Mouse (Mus musculus): ENCODE measurements at regions not wholly inside any gene's neighbourhood (a gene's known extent, or its start where the extent isn't known, plus 50 kb on each side); places are given as distances from the start of the nearest gene placed in this dataset.
"Not testable (repeated sequence)": the region's sequence is repeated elsewhere in the genome, so short reads cannot be mapped to it uniquely, and the experiment has no call there.

- WGBS: 80% methylated on average over 7 of the region's 7 CpGs
- ATAC-seq (replicated peaks; ENCODE audit: low FRiP score): no peak
- Histone ChIP-seq H3K9me3 (replicated peaks) (0 out of 2 replicates have a peak, but pooled peaks cover 3% of the 10 kb centered on the region), H3K27me3 (no peaks in the 10 kb centered on the region), H3K4me2 (no peak overlapping the region), H3K27ac (no peak overlapping the region), H3K36me3 (no peaks in the 10 kb centered on the region), H3K9ac (no peak overlapping the region), H3K4me3 (replicated peaks) (no peak overlapping the region), H3K4me1 (peaks cover 6% of the 10 kb centered on the region)
Measured at GRCm38 (mm10) chr4:143055371-143055770, 157.4 kb downstream of the Prdm2 start.

GRCm38 (mm10) chr4:143053029-143053428 is 159.8 kb downstream of the Prdm2 start:
- no peak overlapping the region for H3K4me3 ChIP-seq (replicated peaks)
- no peaks in the 10 kb centered on the region for H3K27me3 ChIP-seq
- no peaks in the 10 kb centered on the region for H3K4me1 ChIP-seq
- no peak overlapping the region for H3K9ac ChIP-seq
- H3K27ac ChIP-seq: no peak overlapping the region
- no peaks in the 10 kb centered on the region for H3K36me3 ChIP-seq
- 0 out of 2 replicates have a peak, but pooled peaks cover 3% of the 10 kb centered on the region for H3K9me3 ChIP-seq (replicated peaks)
- H3K4me2 ChIP-seq: no peak overlapping the region
- no peak for ATAC-seq (replicated peaks; ENCODE audit: low FRiP score)
- WGBS: 85% methylated on average over 5 of the region's 5 CpGs

- Histone ChIP-seq H3K9ac (no peak overlapping the region), H3K27ac (no peak overlapping the region), H3K36me3 (no peaks in the 10 kb centered on the region), H3K27me3 (no peaks in the 10 kb centered on the region), H3K4me3 (replicated peaks) (no peak overlapping the region), H3K4me2 (no peak overlapping the region), H3K4me1 (no peaks in the 10 kb centered on the region), H3K9me3 (replicated peaks) (0 out of 2 replicates have a peak, but pooled peaks cover 3% of the 10 kb centered on the region)
- WGBS: 83% methylated on average over 1 of the region's 1 CpGs
- no peak for ATAC-seq (replicated peaks; ENCODE audit: low FRiP score)
Measured at GRCm38 (mm10) chr4:143051205-143051604, 161.6 kb downstream of the Prdm2 start.

DNA sequence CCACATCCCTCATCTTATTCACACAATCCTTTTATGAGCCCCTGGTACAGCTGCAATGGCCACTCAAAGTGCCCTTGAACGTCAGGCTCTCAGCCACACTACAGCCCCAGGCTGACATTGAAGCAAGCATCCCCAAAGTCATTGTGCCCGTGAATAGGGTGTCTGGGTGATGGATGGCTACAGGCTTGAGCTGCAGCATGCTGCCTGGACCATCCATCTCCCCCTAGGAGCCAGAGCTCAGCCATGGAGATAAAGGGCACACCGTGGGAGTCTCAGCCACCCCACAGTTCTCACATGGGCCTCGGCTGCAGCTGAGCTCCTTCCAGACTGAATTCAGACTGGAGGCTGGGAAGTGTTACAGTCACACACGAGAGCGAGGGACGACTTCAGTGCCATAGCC is 167.6 kb downstream of the Prdm2 start:
- H3K27me3 ChIP-seq: no peaks in the 10 kb centered on the region
- no peak for ATAC-seq (replicated peaks; ENCODE audit: low FRiP score)
- H3K9ac ChIP-seq: no peak overlapping the region
- 40% methylated on average over 7 of the region's 7 CpGs for whole genome bisulfite sequencing
- no peak overlapping the region for H3K4me3 ChIP-seq (replicated peaks)
- H3K4me1 ChIP-seq: no peaks in the 10 kb centered on the region
- H3K4me2 ChIP-seq: no peak overlapping the region
- no peaks in the 10 kb centered on the region for H3K36me3 ChIP-seq
- no peak overlapping the region for H3K27ac ChIP-seq
- H3K9me3 ChIP-seq (replicated peaks): no peaks in the 10 kb centered on the region

DNA sequence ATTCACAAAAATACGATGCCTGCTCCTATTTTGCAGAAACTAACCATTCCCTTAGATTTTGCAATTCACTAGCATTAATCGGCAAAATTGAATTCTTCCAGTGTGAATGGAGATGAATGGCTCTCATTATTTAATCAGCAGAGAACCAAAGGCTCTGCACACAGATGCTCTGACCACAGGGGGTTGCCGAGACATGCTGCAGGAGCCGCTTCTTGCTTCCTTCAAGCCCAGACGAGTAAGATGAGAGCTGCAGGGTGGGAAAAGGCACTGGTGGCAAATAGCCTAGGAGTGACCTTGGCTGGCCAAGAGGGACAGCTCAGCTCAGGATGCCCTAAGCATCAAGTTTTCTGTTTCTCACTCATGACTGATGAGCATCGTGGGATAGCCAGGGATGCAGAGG is 170.0 kb downstream of the Prdm2 start:
- Histone ChIP-seq H3K4me2 (no peak overlapping the region), H3K27me3 (peaks cover 3% of the 10 kb centered on the region; the same call in 1 of the 2 replicates), H3K4me1 (no peaks in the 10 kb centered on the region), H3K9me3 (replicated peaks) (no peaks in the 10 kb centered on the region), H3K36me3 (no peaks in the 10 kb centered on the region), H3K27ac (no peak overlapping the region), H3K4me3 (replicated peaks) (no peak overlapping the region), H3K9ac (no peak overlapping the region)
- no peak for ATAC-seq (replicated peaks; ENCODE audit: low FRiP score)
- WGBS: 57% methylated on average over 6 of the region's 6 CpGs

- Histone ChIP-seq H3K36me3 (no peaks in the 10 kb centered on the region), H3K27ac (no peak overlapping the region), H3K4me2 (no peak overlapping the region), H3K4me3 (replicated peaks) (no peak overlapping the region), H3K9me3 (replicated peaks) (no peaks in the 10 kb centered on the region), H3K9ac (no peak overlapping the region), H3K4me1 (no peaks in the 10 kb centered on the region), H3K27me3 (peaks cover 3% of the 10 kb centered on the region; the same call in 1 of the 2 replicates)
- 66% methylated on average over 9 of the region's 9 CpGs for WGBS
- no peak for ATAC-seq (replicated peaks; ENCODE audit: low FRiP score)
Measured at GRCm38 (mm10) chr4:143038626-143039025, 174.2 kb downstream of the Prdm2 start.

GRCm38 (mm10) chr4:143036704-143037103 is 176.1 kb downstream of the Prdm2 start:
- no peak for ATAC-seq (replicated peaks; ENCODE audit: low FRiP score)
- Histone ChIP-seq H3K4me2 (no peak overlapping the region), H3K9me3 (replicated peaks) (no peaks in the 10 kb centered on the region), H3K27ac (no peak overlapping the region), H3K4me3 (replicated peaks) (no peak overlapping the region), H3K36me3 (no peaks in the 10 kb centered on the region), H3K9ac (no peak overlapping the region), H3K4me1 (no peaks in the 10 kb centered on the region), H3K27me3 (peaks cover 3% of the 10 kb centered on the region; the same call in 1 of the 2 replicates)
- WGBS: 59% methylated on average over 4 of the region's 4 CpGs

- H3K36me3 ChIP-seq; H3K27ac ChIP-seq; H3K9ac ChIP-seq; H3K4me1 ChIP-seq; H3K4me2 ChIP-seq; H3K27me3 ChIP-seq; ATAC-seq (replicated peaks; ENCODE audit: low FRiP score); H3K4me3 ChIP-seq (replicated peaks); H3K9me3 ChIP-seq (replicated peaks): not testable (repeated sequence)
- WGBS: 75% methylated on average over 2 of the region's 2 CpGs
Measured at GRCm38 (mm10) chr4:143035089-143035488, 177.7 kb downstream of the Prdm2 start.

GRCm38 (mm10) chr4:143034324-143034723 is 178.5 kb downstream of the Prdm2 start:
- ATAC-seq (replicated peaks; ENCODE audit: low FRiP score); H3K27me3 ChIP-seq; H3K9me3 ChIP-seq (replicated peaks); H3K27ac ChIP-seq; H3K4me1 ChIP-seq; H3K9ac ChIP-seq; H3K4me2 ChIP-seq; H3K4me3 ChIP-seq (replicated peaks); H3K36me3 ChIP-seq: not testable (repeated sequence)
- WGBS: 87% methylated on average over 2 of the region's 2 CpGs

- H3K4me2 ChIP-seq; H3K4me3 ChIP-seq (replicated peaks); H3K9me3 ChIP-seq (replicated peaks); H3K9ac ChIP-seq; ATAC-seq (replicated peaks; ENCODE audit: low FRiP score); H3K4me1 ChIP-seq; H3K27ac ChIP-seq; H3K36me3 ChIP-seq; H3K27me3 ChIP-seq: not testable (repeated sequence)
- WGBS: 80% methylated on average over 4 of the region's 4 CpGs
Measured at GRCm38 (mm10) chr4:143029813-143030212, 183.0 kb downstream of the Prdm2 start.

GRCm38 (mm10) chr4:143027292-143027691 is 185.5 kb downstream of the Prdm2 start:
- Histone ChIP-seq H3K9me3 (replicated peaks) (no peaks in the 10 kb centered on the region; the same call in 1 of the 2 replicates), H3K27ac (no peak overlapping the region), H3K36me3 (no peaks in the 10 kb centered on the region), H3K9ac (no peak overlapping the region), H3K4me3 (replicated peaks) (no peak overlapping the region), H3K4me2 (no peak overlapping the region), H3K4me1 (no peaks in the 10 kb centered on the region), H3K27me3 (no peaks in the 10 kb centered on the region)
- peak; percentile 62; the same call in 1 of the 2 replicates for ATAC-seq (replicated peaks; ENCODE audit: low FRiP score)
- WGBS: 9% methylated on average over 5 of the region's 5 CpGs

DNA sequence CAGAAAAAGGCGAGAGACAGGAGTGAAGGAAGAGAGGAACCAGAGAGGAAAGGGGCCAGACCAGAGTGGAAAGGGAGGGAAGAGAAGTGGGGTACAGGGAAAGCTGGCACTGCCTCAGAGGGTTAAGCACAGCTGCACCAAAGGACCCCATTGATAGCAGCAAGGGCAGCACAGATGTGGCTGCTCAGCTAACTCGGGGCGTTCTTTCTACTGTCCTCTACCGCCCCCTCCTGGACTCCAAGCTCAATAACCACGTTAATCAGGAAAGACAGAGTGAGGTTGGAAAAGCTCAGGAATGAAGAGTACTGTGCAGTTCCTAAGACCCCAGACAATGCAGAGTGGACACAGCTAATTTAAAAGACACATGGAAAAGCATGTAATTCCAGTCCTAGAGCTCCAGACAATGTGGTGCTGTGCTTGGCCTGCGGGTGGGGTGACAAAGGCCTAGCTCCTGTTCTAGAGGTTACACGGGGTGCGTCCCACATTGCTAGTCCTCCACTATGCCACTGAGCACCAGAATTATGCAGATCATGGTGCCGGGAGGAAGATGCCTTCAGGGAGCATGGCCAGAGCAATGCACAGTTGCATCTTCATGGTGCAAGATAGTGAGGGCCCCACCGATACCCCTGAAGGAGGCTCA is 191.4 kb downstream of the Prdm2 start:
- H3K4me2 ChIP-seq: no peak overlapping the region
- H3K27me3 ChIP-seq: peaks cover 12% of the 10 kb centered on the region
- ATAC-seq (replicated peaks; ENCODE audit: low FRiP score): no peak; the same call in 1 of the 2 replicates
- no peak overlapping the region for H3K27ac ChIP-seq
- 0 out of 2 replicates have a peak, but pooled peaks cover 6% of the 10 kb centered on the region for H3K4me1 ChIP-seq
- no peaks in the 10 kb centered on the region for H3K9me3 ChIP-seq (replicated peaks)
- no peak overlapping the region for H3K4me3 ChIP-seq (replicated peaks)
- no peaks in the 10 kb centered on the region for H3K36me3 ChIP-seq
- 44% methylated on average over 10 of the region's 10 CpGs for WGBS
- no peak overlapping the region for H3K9ac ChIP-seq

DNA sequence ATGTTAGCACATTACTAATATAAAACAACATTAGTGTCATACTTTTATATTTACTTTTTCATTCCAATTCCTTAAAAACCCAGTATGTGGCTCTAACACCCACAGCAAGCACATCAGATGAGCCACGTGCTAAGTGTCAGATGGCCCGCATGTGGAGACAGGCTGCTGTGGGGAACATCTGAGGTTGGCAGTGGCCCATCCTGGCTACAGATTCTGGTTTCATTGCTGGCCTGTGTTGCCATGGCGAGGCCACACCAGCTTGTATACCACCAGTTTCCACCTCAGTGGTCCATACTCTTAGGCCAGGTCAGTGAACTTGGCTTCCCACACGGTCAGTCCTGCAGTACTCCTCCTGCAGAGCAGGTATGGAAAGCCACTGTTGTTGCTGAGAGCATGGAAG is 192.1 kb downstream of the Prdm2 start:
- Histone ChIP-seq H3K27ac (no peak overlapping the region), H3K9ac (no peak overlapping the region), H3K9me3 (replicated peaks) (no peaks in the 10 kb centered on the region), H3K27me3 (peaks cover 12% of the 10 kb centered on the region), H3K4me3 (replicated peaks) (no peak overlapping the region), H3K4me2 (no peak overlapping the region), H3K36me3 (no peaks in the 10 kb centered on the region), H3K4me1 (0 out of 2 replicates have a peak, but pooled peaks cover 6% of the 10 kb centered on the region)
- ATAC-seq (replicated peaks; ENCODE audit: low FRiP score): no peak
- whole genome bisulfite sequencing: 75% methylated on average over 4 of the region's 4 CpGs

Measured in kidney, embryonic 15.5 days (tissue).